Mouse (Mus musculus) heart, postnatal 0 days (tissue): ENCODE measurements at regions not wholly inside any gene's neighbourhood (a gene's known extent, or its start where the extent isn't known, plus 50 kb on each side); places are given as distances from the start of the nearest gene placed in this dataset.

Source experiments
- ATAC-seq: fragments of 200-750 bp; cut with Nextera tagmentation; 2 replicates; pipeline ENCODE4 v1.8.0; 2017; ENCODE audit warnings: low read depth, moderate number of reproducible peaks, moderate library complexity; ENCODE audit not compliant: insufficient read depth
- DNase-seq: peaks from one replicate; pipeline ENCODE4 v3.0.0-alpha.2; 2016; ENCODE audit warnings: low spot score
- H3K27ac ChIP-seq: fragments of 300-500 bp; sonication (generic); 2 replicates; pipeline ENCODE4 v1.5.1; 2014; ENCODE audit warnings: low read depth, mild to moderate bottlenecking
- H3K27me3 ChIP-seq: fragments of 300-500 bp; sonication (generic); 2 replicates; pipeline ENCODE4 v1.6.1; 2014; ENCODE audit warnings: low read length, mixed read lengths; ENCODE audit not compliant: control insufficient read depth, insufficient read depth
- H3K36me3 ChIP-seq: fragments of 300-500 bp; sonication (generic); replicated peaks from 2 replicates; pipeline ENCODE4 v1.6.1; 2014; ENCODE audit warnings: low read length, mixed read lengths; ENCODE audit not compliant: control insufficient read depth, insufficient read depth
- H3K4me1 ChIP-seq: fragments of 300-500 bp; sonication (generic); 2 replicates; pipeline ENCODE4 v1.6.1; 2014; ENCODE audit warnings: antibody characterized with exemption; ENCODE audit not compliant: control insufficient read depth, insufficient read depth
- H3K4me2 ChIP-seq: fragments of 300-500 bp; sonication (generic); 2 replicates; pipeline ENCODE4 v1.6.1; 2014; ENCODE audit warnings: low read depth, mild to moderate bottlenecking, low read length, moderate library complexity
- H3K4me3 ChIP-seq: fragments of 300-500 bp; sonication (generic); 2 replicates; pipeline ENCODE4 v1.5.1; 2014; ENCODE audit warnings: low read depth, low read length
- H3K9ac ChIP-seq: fragments of 300-500 bp; sonication (generic); replicated peaks from 2 replicates; pipeline ENCODE4 v1.6.1; 2014; ENCODE audit warnings: low read depth, low read length, mixed read lengths
- H3K9me3 ChIP-seq: fragments of 300-500 bp; sonication (generic); replicated peaks from 2 replicates; pipeline ENCODE4 v1.6.1; 2016; ENCODE audit warnings: low read length; ENCODE audit not compliant: control insufficient read depth
- CTCF ChIP-seq: IDR thresholded peaks from 2 replicates; pipeline ENCODE4 v1.5.1; 2016; ENCODE audit warnings: antibody characterized with exemption, control low read depth, low read depth
- EP300 ChIP-seq: IDR thresholded peaks from 2 replicates; pipeline ENCODE4 v1.6.1; 2016; ENCODE audit warnings: antibody characterized with exemption, low read depth
- WGBS: fragments of 180-500 bp; shearing (Covaris S2); extraction: QIAGEN DNeasy Blood & Tissue Kit; methylation state at CpG from one replicate; pipeline ENCODE4 v1.1.7; 2014; 5-methylcytosine and 5-hydroxymethylcytosine counted together

- H3K4me2 ChIP-seq, result no peak overlapping the region
- no peaks in the 10 kb centered on the region for H3K27me3 ChIP-seq
- H3K9ac ChIP-seq, result no peak overlapping the region
- WGBS, result 79% methylated on average over 6 of the region's 6 CpGs
- no peak overlapping the region for H3K4me3 ChIP-seq
- TF ChIP-seq EP300, result no peak
- no peak for TF ChIP-seq CTCF
- H3K9me3 ChIP-seq, result no peaks in the 10 kb centered on the region
- no peaks in the 10 kb centered on the region for H3K4me1 ChIP-seq
- DNase-seq, result no peak
- no peak for ATAC-seq
- H3K36me3 ChIP-seq, result no peaks in the 10 kb centered on the region
- H3K27ac ChIP-seq, result no peak overlapping the region
Measured at GRCm38 (mm10) chrX:143024325-143024971, 57.9 kb upstream of the Ammecr1 start.

- peak overlapping the region; percentile 20; the same call in 1 of the 2 replicates for H3K4me2 ChIP-seq
- DNase-seq, result no peak
- no peaks in the 10 kb centered on the region for H3K36me3 ChIP-seq
- no peak for ATAC-seq
- H3K4me1 ChIP-seq, result no peaks in the 10 kb centered on the region
- H3K9me3 ChIP-seq, result no peaks in the 10 kb centered on the region
- WGBS, result 38% methylated on average over 10 of the region's 10 CpGs
- no peak overlapping the region for H3K4me3 ChIP-seq
- H3K9ac ChIP-seq, result no peak overlapping the region
- H3K27ac ChIP-seq, result no peak overlapping the region
- H3K27me3 ChIP-seq, result no peaks in the 10 kb centered on the region
- TF ChIP-seq CTCF (no peak), EP300 (no peak)
Measured at GRCm38 (mm10) chrX:143030371-143031010, 64.0 kb upstream of the Ammecr1 start.

GRCm38 (mm10) chrX:143039878-143040277 lies 59.5 kb upstream of the Rtl9 start:
- H3K4me2 ChIP-seq, result no peak overlapping the region
- H3K36me3 ChIP-seq, result no peaks in the 10 kb centered on the region
- ATAC-seq (no peak), DNase-seq (no peak)
- no peak overlapping the region for H3K9ac ChIP-seq
- no peaks in the 10 kb centered on the region for H3K27me3 ChIP-seq
- no peak overlapping the region for H3K27ac ChIP-seq
- TF ChIP-seq CTCF (no peak), EP300 (no peak)
- WGBS, result 79% methylated on average over 4 of the region's 4 CpGs
- H3K9me3 ChIP-seq, result no peaks in the 10 kb centered on the region
- H3K4me1 ChIP-seq, result no peaks in the 10 kb centered on the region
- H3K4me3 ChIP-seq, result no peak overlapping the region

- Histone ChIP-seq H3K4me3 (no peak overlapping the region), H3K36me3 (no peaks in the 10 kb centered on the region), H3K4me1 (no peaks in the 10 kb centered on the region), H3K27me3 (no peaks in the 10 kb centered on the region), H3K9me3 (no peaks in the 10 kb centered on the region), H3K27ac (no peak overlapping the region), H3K4me2 (no peak overlapping the region), H3K9ac (no peak overlapping the region)
- 91% methylated on average over 4 of the region's 4 CpGs for WGBS
- TF ChIP-seq CTCF (no peak), EP300 (no peak)
- DNase-seq, result no peak
- ATAC-seq, result no peak
Measured at GRCm38 (mm10) chrX:143044296-143044695, 55.1 kb upstream of the Rtl9 start.

- no peak overlapping the region for H3K27ac ChIP-seq
- no peak for DNase-seq
- WGBS, result 64% methylated on average over 8 of the region's 8 CpGs
- H3K4me2 ChIP-seq, result no peak overlapping the region
- TF ChIP-seq EP300 (no peak), CTCF (no peak)
- H3K9me3 ChIP-seq, result no peaks in the 10 kb centered on the region
- peak; percentile 47 for ATAC-seq
- no peaks in the 10 kb centered on the region for H3K4me1 ChIP-seq
- no peak overlapping the region for H3K4me3 ChIP-seq
- H3K9ac ChIP-seq, result no peak overlapping the region
- H3K36me3 ChIP-seq, result no peaks in the 10 kb centered on the region
- H3K27me3 ChIP-seq, result no peaks in the 10 kb centered on the region
Measured at GRCm38 (mm10) chrX:143046293-143046692, 53.1 kb upstream of the Rtl9 start.
